Mouse (Mus musculus) A20 (cell line): ENCODE measurements at regions not wholly inside any gene's neighbourhood (a gene's known extent, or its start where the extent isn't known, plus 50 kb on each side); places are given as distances from the start of the nearest gene placed in this dataset.
A peak's percentile ranks its signal among the peaks of the same experiment; 100 is the strongest.

Experiments used
- DNase-seq: peaks from one replicate; pipeline ENCODE4 v3.0.0-alpha.2; 2011; ENCODE audit warnings: low read depth, low spot score

- DNase-seq = peak; percentile 38
Observed at GRCm38 (mm10) chr4:28646154-28646553, 166.8 kb upstream of the Epha7 start.

GRCm38 (mm10) chr4:28659478-28659877 is 153.5 kb upstream of the Epha7 start:
- DNase-seq = no peak

- DNase-seq = no peak
Observed at GRCm38 (mm10) chr4:28698171-28698570, 114.8 kb upstream of the Epha7 start.

GRCm38 (mm10) chr4:28700481-28700880 is 112.5 kb upstream of the Epha7 start:
- no peak for DNase-seq

GRCm38 (mm10) chr4:28703356-28703755 is 109.6 kb upstream of the Epha7 start:
- DNase-seq = no peak
